Mouse (Mus musculus) mesoderm, embryonic 11.5 days (tissue): ENCODE measurements around the gene Zdhhc23.

ENCODE experiments used
- DNase-seq: peaks from one replicate; pipeline ENCODE4 v3.0.0-alpha.2; 2012; ENCODE audit warnings: low read depth, low spot score

The Zdhhc23 gene

GRCm38 (mm10) chr16:43970426-43970825 is 9.2 kb downstream of the Zdhhc23 start:
- no peak for DNase-seq

- no peak for DNase-seq
These were observed 13.7 kb downstream of the Zdhhc23 start for GRCm38 (mm10) chr16:43965781-43966389.

GRCm38 (mm10) chr16:43963780-43964179 is 15.8 kb downstream of the Zdhhc23 start:
- no peak for DNase-seq

GRCm38 (mm10) chr16:43963291-43963690 is 16.3 kb downstream of the Zdhhc23 start:
- no peak for DNase-seq

GRCm38 (mm10) chr16:43958038-43958437 is 21.6 kb downstream of the Zdhhc23 start:
- no peak for DNase-seq

GRCm38 (mm10) chr16:43954913-43955312 is 24.7 kb downstream of the Zdhhc23 start:
- DNase-seq, result no peak

- no peak for DNase-seq
These were observed 28.0 kb downstream of the Zdhhc23 start for GRCm38 (mm10) chr16:43951591-43951990.

- DNase-seq, result no peak
These were observed 33.7 kb downstream of the Zdhhc23 start for GRCm38 (mm10) chr16:43945869-43946268.

GRCm38 (mm10) chr16:43945351-43945750 is 34.2 kb downstream of the Zdhhc23 start:
- no peak for DNase-seq

- no peak for DNase-seq
These were observed 38.7 kb downstream of the Zdhhc23 start for GRCm38 (mm10) chr16:43940846-43941245.

GRCm38 (mm10) chr16:43935892-43936291 is 43.7 kb downstream of the Zdhhc23 start:
- no peak for DNase-seq

- DNase-seq, result peak; percentile 20
These were observed 44.2 kb downstream of the Zdhhc23 start for GRCm38 (mm10) chr16:43935367-43935766.

GRCm38 (mm10) chr16:43934856-43935255 is 44.7 kb downstream of the Zdhhc23 start:
- DNase-seq, result no peak

GRCm38 (mm10) chr16:43933041-43933440 is 46.5 kb downstream of the Zdhhc23 start:
- no peak for DNase-seq

GRCm38 (mm10) chr16:43932319-43932718 is 47.3 kb downstream of the Zdhhc23 start:
- no peak for DNase-seq

GRCm38 (mm10) chr16:43931502-43931901 is 48.1 kb downstream of the Zdhhc23 start:
- DNase-seq, result peak; percentile 35

GRCm38 (mm10) chr16:43930577-43930976 is 49.0 kb downstream of the Zdhhc23 start:
- DNase-seq, result no peak

GRCm38 (mm10) chr16:43926341-43926859 is 53.2 kb downstream of the Zdhhc23 start, which contains the start of gene Qtrt2:
Gene Qtrt2 (minus strand): TSS chr16:43926809.
- no peak for DNase-seq

GRCm38 (mm10) chr16:43925846-43926245 is 53.7 kb downstream of the Zdhhc23 start:
- no peak for DNase-seq

GRCm38 (mm10) chr16:43925001-43925558 is 54.5 kb downstream of the Zdhhc23 start:
- DNase-seq, result no peak

GRCm38 (mm10) chr16:43922630-43923029 is 57.0 kb downstream of the Zdhhc23 start:
- DNase-seq, result no peak

- DNase-seq, result no peak
These were observed 57.6 kb downstream of the Zdhhc23 start for GRCm38 (mm10) chr16:43922024-43922423.

GRCm38 (mm10) chr16:43918867-43919266 is 60.7 kb downstream of the Zdhhc23 start:
- DNase-seq, result no peak
